Mouse (Mus musculus) E14TG2a.4 (cell line): ENCODE results near the gene Rimkla.

ENCODE experiments used
- CTCF ChIP-seq: conservative IDR thresholded peaks from 2 replicates; pipeline ENCODE4 v1.5.1; 2014; ENCODE audit warnings: low read length
- NANOG ChIP-seq: IDR thresholded peaks from 2 replicates; pipeline ENCODE4 v1.6.1; 2014; ENCODE audit warnings: borderline replicate concordance, low read length, mixed read lengths

DNA sequence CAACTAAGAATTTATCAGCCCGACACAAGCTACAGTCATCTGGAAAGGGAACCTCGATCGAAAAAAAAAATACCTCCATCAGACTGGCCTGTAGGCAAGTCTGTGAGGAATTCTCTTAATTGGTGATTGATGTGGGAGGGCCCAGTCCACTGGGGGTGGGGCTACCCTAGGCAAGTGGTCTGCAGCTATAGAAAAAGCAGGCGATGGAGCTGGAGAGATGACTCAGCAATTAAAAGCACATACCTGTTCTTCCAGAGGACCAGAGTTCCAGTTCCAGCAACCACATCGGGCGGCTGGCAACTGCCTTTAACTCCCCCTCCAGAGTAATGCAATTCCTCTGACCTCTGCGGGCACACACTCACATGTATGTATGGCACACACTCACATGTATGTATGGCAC, 7.5 kb downstream of the Rimkla start:
- TF ChIP-seq CTCF = no peak
- no peak for TF ChIP-seq NANOG
